Mouse (Mus musculus) hindbrain, embryonic 14.5 days (tissue): ENCODE measurements at regions not wholly inside any gene's neighbourhood (a gene's known extent, or its start where the extent isn't known, plus 50 kb on each side); places are given as distances from the start of the nearest gene placed in this dataset.
A peak's percentile ranks its signal among the peaks of the same experiment; 100 is the strongest.

ENCODE experiments used
- ATAC-seq: fragments of 200-750 bp; cut with Nextera tagmentation; 2 replicates; pipeline ENCODE4 v1.8.0; 2017; ENCODE audit warnings: moderate number of reproducible peaks, mild to moderate bottlenecking, moderate TSS enrichment, moderate library complexity; ENCODE audit not compliant: low FRiP score
- DNase-seq: peaks from one replicate; pipeline ENCODE4 v3.0.0-alpha.2; 2015; ENCODE audit warnings: low spot score
- H3K27ac ChIP-seq: fragments of 300-500 bp; sonication (generic); 2 replicates; pipeline ENCODE4 v1.5.1; 2014; ENCODE audit warnings: mild to moderate bottlenecking, moderate library complexity
- H3K27me3 ChIP-seq: fragments of 300-500 bp; sonication (generic); 2 replicates; pipeline ENCODE4 v1.6.1; 2014; ENCODE audit warnings: mild to moderate bottlenecking, low read length, mixed read lengths; ENCODE audit not compliant: control insufficient read depth, insufficient read depth
- H3K36me3 ChIP-seq: fragments of 300-500 bp; sonication (generic); replicated peaks from 2 replicates; pipeline ENCODE4 v1.6.1; 2014; ENCODE audit not compliant: control insufficient read depth, insufficient read depth
- H3K4me1 ChIP-seq: fragments of 300-500 bp; sonication (generic); replicated peaks from 2 replicates; pipeline ENCODE4 v1.6.1; 2014; ENCODE audit warnings: antibody characterized with exemption, low read length, mixed read lengths; ENCODE audit not compliant: control insufficient read depth, insufficient read depth
- H3K4me2 ChIP-seq: fragments of 300-500 bp; sonication (generic); replicated peaks from 2 replicates; pipeline ENCODE4 v1.6.1; 2014; ENCODE audit warnings: mild to moderate bottlenecking, moderate library complexity
- H3K4me3 ChIP-seq: fragments of 300-500 bp; sonication (generic); replicated peaks from 2 replicates; pipeline ENCODE4 v1.5.1; 2014; ENCODE audit warnings: mild to moderate bottlenecking, low read length
- H3K9ac ChIP-seq: fragments of 300-500 bp; sonication (generic); 2 replicates; pipeline ENCODE4 v1.6.1; 2014
- H3K9me3 ChIP-seq: fragments of 300-500 bp; sonication (generic); 2 replicates; pipeline ENCODE4 v1.6.1; 2016; ENCODE audit warnings: low read length; ENCODE audit not compliant: control insufficient read depth
- WGBS: fragments of 180-500 bp; shearing (Covaris S2); extraction: QIAGEN DNeasy Blood & Tissue Kit; methylation state at CpG from one replicate; pipeline ENCODE4 v1.1.7; 2014; 5-methylcytosine and 5-hydroxymethylcytosine counted together

DNA sequence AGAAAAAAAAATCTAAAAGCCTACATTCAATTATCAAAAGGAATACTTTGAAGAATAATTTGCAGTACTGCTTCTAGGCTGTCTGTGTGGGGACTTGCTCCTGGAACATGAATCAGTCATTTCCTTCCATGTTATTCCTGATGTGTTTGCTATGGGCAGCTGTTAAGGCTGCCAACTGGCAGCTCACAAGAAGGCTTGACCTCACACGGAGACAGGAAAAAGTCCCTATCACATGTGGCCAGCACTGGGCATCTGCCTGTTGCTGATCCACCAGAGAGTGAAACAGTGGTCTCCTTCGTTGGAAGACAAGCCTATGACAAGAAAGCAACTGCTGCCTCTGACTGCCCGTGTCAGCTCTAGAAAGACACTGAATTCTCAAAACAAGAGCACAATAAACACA, 140.6 kb downstream of the Trib2 start:
- no peak overlapping the region for H3K4me3 ChIP-seq
- no peak overlapping the region for H3K27ac ChIP-seq
- H3K4me2 ChIP-seq: no peak overlapping the region
- ATAC-seq (no peak), DNase-seq (no peak)
- H3K4me1 ChIP-seq: no peaks in the 10 kb centered on the region
- no peaks in the 10 kb centered on the region for H3K36me3 ChIP-seq
- no peaks in the 10 kb centered on the region for H3K27me3 ChIP-seq
- H3K9me3 ChIP-seq: no peaks in the 10 kb centered on the region
- WGBS: 78% methylated on average over 3 of the region's 3 CpGs
- H3K9ac ChIP-seq: no peak overlapping the region

DNA sequence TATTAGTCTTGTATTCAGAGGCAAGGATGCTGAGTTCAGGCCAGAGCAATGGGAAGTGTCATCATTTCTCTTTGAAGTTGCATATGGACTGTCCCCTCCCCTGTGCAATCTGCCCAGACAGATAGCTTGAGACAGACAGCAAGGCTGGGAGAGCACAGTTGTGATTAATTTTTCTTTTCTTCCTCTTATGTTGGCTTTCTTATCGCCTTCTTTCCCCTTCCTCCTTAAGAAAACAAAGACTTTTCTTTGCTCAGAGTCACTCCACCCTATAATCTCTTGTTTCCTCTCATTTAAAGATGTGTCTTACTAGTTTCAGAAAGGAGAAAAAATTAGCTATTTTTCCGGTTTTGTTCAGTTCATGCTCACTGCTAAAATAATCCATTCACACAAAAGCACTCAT, 157.0 kb downstream of the Trib2 start:
- DNase-seq (no peak), ATAC-seq (no peak)
- no peaks in the 10 kb centered on the region for H3K27me3 ChIP-seq
- 70% methylated on average over 2 of the region's 2 CpGs for WGBS
- no peak overlapping the region for H3K9ac ChIP-seq
- no peak overlapping the region for H3K27ac ChIP-seq
- no peaks in the 10 kb centered on the region for H3K4me1 ChIP-seq
- no peaks in the 10 kb centered on the region for H3K9me3 ChIP-seq
- H3K4me2 ChIP-seq: no peak overlapping the region
- no peak overlapping the region for H3K4me3 ChIP-seq
- no peaks in the 10 kb centered on the region for H3K36me3 ChIP-seq

DNA sequence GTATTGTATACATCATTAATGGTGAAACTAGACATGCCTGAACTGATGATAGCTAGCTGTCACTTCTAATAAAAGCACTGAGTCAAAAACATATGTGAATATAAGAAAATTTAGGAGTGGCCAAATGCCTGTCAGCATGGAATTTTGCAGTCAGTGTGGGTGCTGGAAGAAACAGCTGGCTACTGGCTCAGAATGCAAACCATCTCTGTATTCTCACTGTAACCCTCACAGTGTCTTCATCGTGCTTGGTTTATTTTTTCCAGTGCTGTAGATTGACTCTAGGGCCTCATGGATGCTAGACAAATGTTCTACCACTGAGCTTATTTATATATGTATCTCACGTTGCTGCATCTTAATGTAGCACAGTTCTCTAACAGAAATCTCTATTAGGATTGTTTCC, 157.4 kb downstream of the Trib2 start:
- H3K36me3 ChIP-seq: no peaks in the 10 kb centered on the region
- no peak overlapping the region for H3K4me3 ChIP-seq
- no peak for DNase-seq
- H3K9me3 ChIP-seq: no peaks in the 10 kb centered on the region
- WGBS: 71% methylated on average over 2 of the region's 2 CpGs
- ATAC-seq: no peak
- no peaks in the 10 kb centered on the region for H3K4me1 ChIP-seq
- H3K27ac ChIP-seq: no peak overlapping the region
- H3K27me3 ChIP-seq: no peaks in the 10 kb centered on the region
- no peak overlapping the region for H3K9ac ChIP-seq
- no peak overlapping the region for H3K4me2 ChIP-seq

DNA sequence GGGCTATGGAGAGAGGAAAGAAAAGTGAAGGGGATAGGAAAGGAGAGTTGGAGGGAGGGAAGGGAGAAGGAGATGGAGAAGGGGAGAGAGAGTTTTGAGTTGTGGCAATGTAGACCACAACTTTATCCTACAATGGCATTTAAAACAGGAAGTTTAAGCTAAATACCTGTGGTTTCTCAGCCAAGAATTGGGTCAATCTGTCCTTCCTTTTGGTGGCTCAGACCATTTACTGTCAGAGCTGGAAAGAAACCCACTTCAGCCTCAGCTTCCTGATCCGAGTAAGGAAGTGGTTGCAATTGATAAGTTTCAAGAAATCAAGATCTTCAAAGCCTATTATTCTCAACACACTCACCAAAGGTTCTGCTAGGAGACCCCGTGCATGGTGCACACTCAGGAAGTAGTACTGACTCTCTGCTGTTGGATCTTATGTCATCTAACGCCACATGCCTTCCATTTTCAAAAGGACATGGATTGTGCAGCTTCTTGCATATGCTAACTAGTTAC, 158.9 kb downstream of the Trib2 start:
- 89% methylated on average over 3 of the region's 3 CpGs for WGBS
- ATAC-seq: no peak
- no peaks in the 10 kb centered on the region for H3K4me1 ChIP-seq
- H3K9me3 ChIP-seq: no peaks in the 10 kb centered on the region
- no peaks in the 10 kb centered on the region for H3K36me3 ChIP-seq
- no peak overlapping the region for H3K27ac ChIP-seq
- no peaks in the 10 kb centered on the region for H3K27me3 ChIP-seq
- no peak overlapping the region for H3K9ac ChIP-seq
- no peak overlapping the region for H3K4me3 ChIP-seq
- peak; percentile 22 for DNase-seq
- H3K4me2 ChIP-seq: no peak overlapping the region

DNA sequence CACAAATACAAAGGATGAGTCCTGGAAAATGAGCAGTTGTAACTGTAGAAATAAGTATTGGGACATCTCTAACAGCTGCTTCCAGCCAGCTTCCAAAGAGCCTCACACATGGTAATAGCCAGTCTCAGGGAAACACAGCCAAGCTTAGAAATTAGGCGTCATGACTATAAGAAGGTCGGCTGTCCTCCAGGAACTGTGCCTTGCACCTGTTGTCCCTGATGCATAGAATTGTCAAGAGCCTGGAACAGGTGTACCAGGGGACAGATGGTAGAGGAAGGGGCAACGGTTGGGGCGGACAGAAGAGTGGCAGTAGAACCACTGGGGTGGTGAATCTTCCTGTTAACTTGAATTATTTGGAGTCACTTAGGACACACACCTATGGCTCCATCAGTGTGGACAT, 162.1 kb downstream of the Trib2 start:
- DNase-seq (peak; percentile 8), ATAC-seq (no peak)
- WGBS: 93% methylated on average over 4 of the region's 4 CpGs
- Histone ChIP-seq H3K4me3 (no peak overlapping the region), H3K36me3 (no peaks in the 10 kb centered on the region), H3K4me2 (no peak overlapping the region), H3K9me3 (no peaks in the 10 kb centered on the region), H3K27ac (no peak overlapping the region), H3K9ac (no peak overlapping the region), H3K4me1 (no peaks in the 10 kb centered on the region), H3K27me3 (no peaks in the 10 kb centered on the region)

DNA sequence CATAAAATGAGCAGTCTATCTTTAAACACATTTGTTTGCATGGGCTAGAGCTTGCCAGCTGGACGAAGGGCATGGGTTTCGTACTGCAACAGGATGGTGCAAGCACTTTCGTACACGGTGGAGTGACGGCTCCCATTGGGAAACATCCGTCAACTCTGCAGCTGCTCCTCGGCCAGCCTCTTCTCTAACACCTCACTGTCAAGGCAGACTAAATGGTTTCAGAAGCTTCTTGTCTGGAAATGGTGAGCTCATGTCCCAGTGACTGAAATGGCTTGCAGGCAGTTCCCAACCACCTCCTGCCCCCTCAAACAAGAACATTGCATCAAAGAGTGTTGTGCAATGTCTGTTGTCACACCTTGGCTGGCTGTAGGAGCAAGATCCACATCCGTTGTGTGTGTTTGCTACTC, 163.4 kb downstream of the Trib2 start:
- Histone ChIP-seq H3K4me2 (no peak overlapping the region), H3K9ac (no peak overlapping the region), H3K36me3 (no peaks in the 10 kb centered on the region), H3K27me3 (no peaks in the 10 kb centered on the region), H3K4me3 (no peak overlapping the region), H3K27ac (no peak overlapping the region), H3K9me3 (no peaks in the 10 kb centered on the region), H3K4me1 (no peaks in the 10 kb centered on the region)
- DNase-seq (peak; percentile 23), ATAC-seq (no peak)
- 54% methylated on average over 8 of the region's 8 CpGs for WGBS

DNA sequence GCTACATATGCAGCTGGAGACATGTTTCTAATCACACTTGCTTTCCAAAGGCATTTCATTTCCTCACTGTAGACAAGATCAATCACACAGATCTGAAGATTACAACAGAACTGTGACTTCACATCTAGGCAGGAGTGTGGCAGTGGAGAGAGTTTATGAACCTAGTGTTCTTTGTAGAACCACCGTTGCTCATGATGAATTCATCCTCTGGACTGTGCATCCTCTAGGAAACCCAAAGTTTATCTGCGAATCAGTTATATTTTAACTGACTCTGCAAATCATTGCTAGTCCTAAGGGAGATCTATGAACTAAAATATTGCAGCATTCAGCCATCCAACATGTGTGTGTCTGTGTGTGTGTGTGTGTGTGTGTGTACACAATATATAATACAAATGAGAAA, 165.4 kb downstream of the Trib2 start:
- Histone ChIP-seq H3K9me3 (no peaks in the 10 kb centered on the region), H3K4me1 (no peaks in the 10 kb centered on the region), H3K27me3 (no peaks in the 10 kb centered on the region), H3K4me3 (no peak overlapping the region), H3K27ac (no peak overlapping the region), H3K36me3 (no peaks in the 10 kb centered on the region), H3K4me2 (no peak overlapping the region), H3K9ac (no peak overlapping the region)
- ATAC-seq (no peak), DNase-seq (no peak)
- 89% methylated on average over 2 of the region's 2 CpGs for WGBS

DNA sequence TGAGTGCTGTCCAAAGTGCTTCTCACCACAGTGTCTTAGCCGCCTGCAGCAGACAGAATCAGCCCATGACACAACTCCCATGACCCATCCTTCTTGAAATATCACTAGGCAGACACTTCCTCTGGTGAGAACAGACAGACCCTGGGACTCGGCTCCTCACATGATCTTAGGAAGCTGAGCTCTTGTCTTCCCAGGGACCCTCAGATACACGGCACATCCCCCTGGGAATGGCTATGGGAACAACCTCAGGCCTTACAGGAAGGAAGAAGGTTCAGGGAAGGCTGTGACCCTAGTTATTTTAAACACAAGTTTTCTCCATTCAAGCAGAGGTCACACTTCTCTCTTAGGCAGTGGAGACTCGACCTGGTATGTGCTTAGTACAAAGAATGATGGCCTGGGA, 166.8 kb downstream of the Trib2 start:
- no peaks in the 10 kb centered on the region for H3K4me1 ChIP-seq
- no peaks in the 10 kb centered on the region for H3K36me3 ChIP-seq
- WGBS: 81% methylated on average over 4 of the region's 4 CpGs
- H3K4me2 ChIP-seq: no peak overlapping the region
- no peaks in the 10 kb centered on the region for H3K27me3 ChIP-seq
- no peak for DNase-seq
- H3K27ac ChIP-seq: no peak overlapping the region
- ATAC-seq: no peak
- no peaks in the 10 kb centered on the region for H3K9me3 ChIP-seq
- no peak overlapping the region for H3K9ac ChIP-seq
- H3K4me3 ChIP-seq: no peak overlapping the region

DNA sequence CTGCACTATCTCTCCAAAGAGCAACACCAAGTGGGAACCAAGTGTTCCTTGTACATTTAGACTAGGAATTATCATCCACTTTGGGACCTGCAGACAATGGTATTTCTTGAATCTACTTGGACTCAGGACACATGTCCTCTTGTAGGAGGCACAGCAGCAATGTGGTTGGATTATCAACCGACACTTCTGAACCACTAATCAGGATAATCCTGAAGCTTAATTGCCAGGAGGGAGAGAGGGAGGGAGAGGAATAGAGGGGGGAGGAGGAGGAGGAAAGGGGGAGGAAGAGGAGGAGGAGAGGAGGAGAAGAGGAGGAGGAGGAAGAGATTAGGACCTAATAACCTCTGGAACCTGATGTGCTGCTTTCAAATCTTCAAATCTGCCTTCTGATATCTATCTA, 167.5 kb downstream of the Trib2 start:
- H3K4me2 ChIP-seq: no peak overlapping the region

DNA sequence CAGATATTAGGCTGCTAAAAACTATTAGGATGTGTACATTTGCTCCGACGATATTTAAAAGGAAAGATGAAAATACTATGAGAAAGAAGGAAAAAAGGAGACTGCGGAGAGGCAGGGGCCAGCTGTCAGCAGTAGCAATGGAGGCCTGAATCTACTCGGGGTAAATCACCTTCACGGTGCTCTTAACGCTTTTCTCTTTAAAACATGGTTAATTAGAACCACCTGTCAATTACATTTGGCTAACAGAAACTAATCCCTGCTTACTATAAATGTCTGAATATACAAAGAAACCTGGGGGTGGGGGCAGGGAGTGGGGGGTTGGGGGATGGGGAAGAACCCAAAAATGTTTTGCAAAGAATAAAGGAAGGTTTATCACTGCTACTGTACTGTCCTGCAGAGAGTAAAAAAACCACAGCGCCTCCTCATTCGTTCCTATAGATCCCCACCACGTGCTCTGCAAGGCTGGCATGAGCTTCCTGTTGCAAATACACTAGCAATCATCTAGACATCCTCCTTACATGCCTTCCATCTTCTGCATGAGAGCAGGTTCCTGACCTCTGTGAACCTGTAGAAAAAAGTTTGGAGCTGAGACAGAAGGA, 172.5 kb downstream of the Trib2 start:
- Histone ChIP-seq H3K27me3 (no peaks in the 10 kb centered on the region), H3K27ac (no peak overlapping the region), H3K4me1 (no peaks in the 10 kb centered on the region), H3K4me2 (no peak overlapping the region), H3K4me3 (no peak overlapping the region), H3K9me3 (no peaks in the 10 kb centered on the region), H3K36me3 (no peaks in the 10 kb centered on the region), H3K9ac (no peak overlapping the region)
- WGBS: 60% methylated on average over 9 of the region's 9 CpGs
- ATAC-seq: no peak
- peak; percentile 20 for DNase-seq

More for the DNA sequence above, 167.5 kb downstream of the Trib2 start:
- no peak for DNase-seq
- Histone ChIP-seq H3K4me3 (no peak overlapping the region), H3K9me3 (no peaks in the 10 kb centered on the region), H3K4me1 (no peaks in the 10 kb centered on the region), H3K27me3 (no peaks in the 10 kb centered on the region), H3K9ac (no peak overlapping the region), H3K27ac (no peak overlapping the region), H3K36me3 (no peaks in the 10 kb centered on the region)
- WGBS: 78% methylated on average over 1 of the region's 1 CpGs
- ATAC-seq: no peak
